Mouse (Mus musculus) MEL (cell line): ENCODE measurements around the gene Gm9508. TPM values are rescaled to one million over a fixed set of nuclear protein-coding genes. Genes with fewer than 3 reads are reported as not detected.

ENCODE experiments used
- DNase-seq: peaks from one replicate; pipeline ENCODE4 v3.0.0; 2011; ENCODE audit warnings: low read depth, low spot score
- H3K27ac ChIP-seq: 2 replicates; pipeline ENCODE4 v1.5.1; 2012; ENCODE audit warnings: low read depth, mild to moderate bottlenecking, control low read depth, low read length, moderate library complexity; ENCODE audit not compliant: control insufficient read depth
- H3K27me3 ChIP-seq, 2 experiments: fragments of 150-350 bp in 1 of 2; sonication (generic) in 1 of 2; 2 replicates each; pipeline ENCODE4 v1.6.1; 2012; ENCODE audit warnings: low read length in 2 of 2, mild to moderate bottlenecking in 2 of 2, improper control_type of control experiment in 1 of 2, moderate library complexity in 1 of 2; ENCODE audit not compliant: insufficient read depth in 2 of 2, control insufficient read depth in 1 of 2
- H3K36me3 ChIP-seq, 2 experiments: 2 replicates each; pipeline ENCODE4 v1.6.1; 2012 to 2014; ENCODE audit warnings: low read length in 2 of 2, improper control_type of control experiment in 1 of 2, inconsistent platforms in 1 of 2, mild to moderate bottlenecking in 1 of 2; ENCODE audit not compliant: insufficient read depth in 2 of 2, control insufficient read depth in 1 of 2
- H3K4me1 ChIP-seq, 2 experiments: fragments of 150-350 bp in 1 of 2; sonication (generic) in 1 of 2; 2 replicates each; pipeline ENCODE4 v1.6.1; 2012; ENCODE audit warnings: low read length in 2 of 2, improper control_type of control experiment in 1 of 2, mild to moderate bottlenecking in 1 of 2; ENCODE audit not compliant: insufficient read depth in 2 of 2, control insufficient read depth in 1 of 2
- H3K4me3 ChIP-seq, 2 experiments: fragments of 150-350 bp in 1 of 2; sonication (generic) in 1 of 2; 2 replicates each; pipeline ENCODE4 v1.5.1; 2012; ENCODE audit warnings: low read depth in 2 of 2, low read length in 2 of 2, mild to moderate bottlenecking in 2 of 2, moderate library complexity in 2 of 2, control low read depth in 1 of 2, improper control_type of control experiment in 1 of 2; ENCODE audit not compliant: control insufficient read depth in 1 of 2, insufficient read depth in 1 of 2
- H3K79me2 ChIP-seq: 2 replicates; pipeline ENCODE4 v1.6.1; 2012; ENCODE audit warnings: mild to moderate bottlenecking, low read length, moderate library complexity; ENCODE audit not compliant: control insufficient read depth, poor library complexity, insufficient read depth
- H3K9ac ChIP-seq: 2 replicates; pipeline ENCODE4 v1.6.1; 2012; ENCODE audit warnings: low read depth, mild to moderate bottlenecking, control low read depth, low read length, moderate library complexity; ENCODE audit not compliant: control insufficient read depth, poor library complexity, severe bottlenecking
- H3K9me3 ChIP-seq: fragments of 150-350 bp; sonication (generic); replicated peaks from 2 replicates; pipeline ENCODE4 v1.6.1; 2012; ENCODE audit warnings: mild to moderate bottlenecking, low read length, improper control_type of control experiment, moderate library complexity; ENCODE audit not compliant: insufficient read depth
- BHLHE40 ChIP-seq: IDR thresholded peaks from 2 replicates; pipeline ENCODE4 v1.6.1; 2012; ENCODE audit warnings: low read depth, mild to moderate bottlenecking, inconsistent platforms, low read length, improper control_type of control experiment, borderline replicate concordance
- CHD1 ChIP-seq: IDR thresholded peaks from 2 replicates; pipeline ENCODE4 v1.6.1; 2012; ENCODE audit warnings: low read depth, mild to moderate bottlenecking, inconsistent platforms, low read length, improper control_type of control experiment
- CHD2 ChIP-seq: IDR thresholded peaks from 2 replicates; pipeline ENCODE4 v1.6.1; 2011; ENCODE audit warnings: low read length, improper control_type of control experiment
- EP300 ChIP-seq, 2 experiments: IDR thresholded peaks; 2 replicates each; pipeline ENCODE4 v1.6.1; 2011; ENCODE audit warnings: improper control_type of control experiment in 2 of 2, low read length in 2 of 2, low read depth in 1 of 2, mild to moderate bottlenecking in 1 of 2
- GATA1 ChIP-seq: IDR thresholded peaks from 2 replicates; pipeline ENCODE4 v1.6.1; 2011; ENCODE audit warnings: low read depth, low read length, improper control_type of control experiment
- HCFC1 ChIP-seq: IDR thresholded peaks from 2 replicates; pipeline ENCODE4 v1.6.1; 2012; ENCODE audit warnings: low read depth, mild to moderate bottlenecking, inconsistent platforms, low read length, improper control_type of control experiment, moderate library complexity
- JUND ChIP-seq: IDR thresholded peaks from 2 replicates; pipeline ENCODE4 v1.6.1; 2011; ENCODE audit warnings: low read depth, mild to moderate bottlenecking, improper control_type of control experiment, low read length
- KAT2A ChIP-seq: conservative IDR thresholded peaks from 2 replicates; pipeline ENCODE4 v1.6.1; 2012; ENCODE audit warnings: low read depth, low read length, improper control_type of control experiment, inconsistent platforms
- MAFK ChIP-seq: IDR thresholded peaks from 2 replicates; pipeline ENCODE4 v1.6.1; 2011; ENCODE audit warnings: low read depth, mild to moderate bottlenecking, low read length, improper control_type of control experiment, borderline replicate concordance
- MAZ ChIP-seq: IDR thresholded peaks from 2 replicates; pipeline ENCODE4 v1.6.1; 2012; ENCODE audit warnings: low read depth, mild to moderate bottlenecking, inconsistent platforms, low read length, improper control_type of control experiment
- MXI1 ChIP-seq: IDR thresholded peaks from 2 replicates; pipeline ENCODE4 v1.6.1; 2011; ENCODE audit warnings: mild to moderate bottlenecking, low read depth, low read length, improper control_type of control experiment
- MYB ChIP-seq: IDR thresholded peaks from 2 replicates; pipeline ENCODE4 v1.6.1; 2011; ENCODE audit warnings: mild to moderate bottlenecking, low read depth, low read length, improper control_type of control experiment
- POLR2AphosphoS2 ChIP-seq: IDR thresholded peaks from 2 replicates; pipeline ENCODE4 v1.6.1; 2011; ENCODE audit warnings: low read length, improper control_type of control experiment
- SMC3 ChIP-seq: IDR thresholded peaks from 2 replicates; pipeline ENCODE4 v1.6.1; 2011; ENCODE audit warnings: low read depth, low read length, improper control_type of control experiment
- TAL1 ChIP-seq: IDR thresholded peaks from 2 replicates; pipeline ENCODE4 v1.6.1; 2012; ENCODE audit warnings: mild to moderate bottlenecking, inconsistent platforms, low read length, moderate library complexity, mixed read lengths
- ZKSCAN1 ChIP-seq: IDR thresholded peaks from 2 replicates; pipeline ENCODE4 v1.6.1; 2012; ENCODE audit warnings: low read depth, mild to moderate bottlenecking, inconsistent platforms, low read length, improper control_type of control experiment, moderate library complexity
- ZMIZ1 ChIP-seq: IDR thresholded peaks from 2 replicates; pipeline ENCODE4 v1.6.1; 2012; ENCODE audit warnings: low read depth, mild to moderate bottlenecking, inconsistent platforms, low read length, improper control_type of control experiment, moderate library complexity
- ZNF384 ChIP-seq: IDR thresholded peaks from 2 replicates; pipeline ENCODE4 v1.6.1; 2012; ENCODE audit warnings: low read depth, mild to moderate bottlenecking, inconsistent platforms, low read length, improper control_type of control experiment
- polyA plus RNA-seq, 2 experiments: library from polyadenylated mRNA; stranded (reverse) in 1 of 2; unstranded in 1 of 2; fragments of >175 nt in 1 of 2; fragments of >200 nt in 1 of 2; gene quantifications; 2 replicates each; pipeline versions ENCODE4 v1.2.1 to v1.2.4; 2012; ENCODE audit warnings: low replicate concordance in 2 of 2, low read depth in 1 of 2; ENCODE audit not compliant: insufficient read length in 2 of 2, insufficient read depth in 1 of 2, missing spikeins in 1 of 2
- total RNA-seq: library from RNA; depleted of rRNA; stranded (reverse); fragments of 300-350 nt; gene quantifications from 2 replicates; pipeline ENCODE4 v1.2.3, GENCODE M21; 2012

Gene Gm9508
- total and polyA plus RNA-seq, 3 experiments: not detected

DNA sequence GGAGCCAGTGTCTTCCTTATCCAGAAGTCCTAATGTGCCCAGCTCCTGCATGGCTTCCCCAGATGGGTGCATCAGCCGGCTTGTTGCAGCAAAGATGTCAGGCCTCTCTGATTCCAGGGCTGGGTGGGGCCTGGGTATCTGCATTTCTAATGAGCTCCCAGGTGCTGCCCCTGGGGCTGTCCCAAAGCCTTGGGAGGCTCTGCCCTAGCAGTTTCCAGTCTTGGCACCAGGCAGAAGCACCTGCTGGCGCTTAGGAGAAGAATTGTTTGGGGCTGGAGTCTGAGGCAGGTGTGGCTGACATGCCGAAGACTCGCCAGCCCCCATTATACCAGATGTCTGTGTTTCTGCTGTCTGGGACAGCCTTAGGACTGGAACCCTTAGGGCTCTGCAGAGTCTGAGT, 26.3 kb downstream of the Gm9508 start:
- H3K27ac ChIP-seq: no peak overlapping the region
- no peak overlapping the region for H3K4me3 ChIP-seq
- H3K9me3 ChIP-seq: no peaks in the 10 kb centered on the region
- H3K4me1 ChIP-seq: peaks cover 0 to 11% of the 10 kb centered on the region in 2 experiments; a peak in 2 of 4 replicates
- no peaks in the 10 kb centered on the region for H3K27me3 ChIP-seq
- DNase-seq: no peak
- no peak overlapping the region for H3K9ac ChIP-seq
- H3K79me2 ChIP-seq: no peaks in the 10 kb centered on the region
- peaks cover 0 to 11% of the 10 kb centered on the region in 2 experiments; a peak in 2 of 4 replicates for H3K36me3 ChIP-seq
- TF ChIP-seq CHD2 (no peak), BHLHE40 (no peak), SMC3 (no peak), GATA1 (no peak), MAFK (no peak), MYB (no peak), POLR2AphosphoS2 (no peak), HCFC1 (no peak), ZMIZ1 (no peak), ZNF384 (no peak), KAT2A (no peak), MXI1 (no peak), TAL1 (no peak), EP300 (IDR thresholded peaks at IDR 0.05; ENCODE audit: low read depth in 1 of 2, low read length in 2 of 2) (no peak), CHD1 (no peak), MAZ (no peak), JUND (no peak)
- TF ChIP-seq, all 39 proteins: peak for 0

- Histone ChIP-seq H3K9ac (no peak overlapping the region), H3K9me3 (no peaks in the 10 kb centered on the region), H3K27me3 (no peaks in the 10 kb centered on the region), H3K27ac (no peak overlapping the region), H3K36me3 (peaks cover 0 to 11% of the 10 kb centered on the region in 2 experiments; a peak in 2 of 4 replicates), H3K79me2 (no peaks in the 10 kb centered on the region), H3K4me3 (no peak overlapping the region), H3K4me1 (peaks cover 0 to 11% of the 10 kb centered on the region in 2 experiments; a peak in 2 of 4 replicates)
- no peak for TF ChIP-seq EP300 (IDR thresholded peaks at IDR 0.05; ENCODE audit: low read depth in 1 of 2, low read length in 2 of 2)
- TF ChIP-seq ZKSCAN1: no peak
- TF ChIP-seq HCFC1: no peak
- no peak for DNase-seq
Measured at GRCm38 (mm10) chr10:77667402-77667801, 29.6 kb downstream of the Gm9508 start.
